7 mouse cellular contexts compared by ENCODE assay signal in genomic region chr9:110407311-110408098, GRCm38 (mm10). TPM values are rescaled to one million over a fixed set of nuclear protein-coding genes. Genes with fewer than 3 reads are reported as not detected.
DNase-seq lines count a peak whose midpoint lies in the region; ATAC-seq lines count a peak whose summit lies in the region.

No protein-coding gene starts in this region.

- no peaks in the 10 kb centered on the region for H3K27me3 ChIP-seq in lung, embryonic 16.5 days (ENCODE audit: control insufficient read depth, insufficient read depth, low read depth, low read length)
- no peaks in the 10 kb centered on the region for H3K27me3 ChIP-seq in hindbrain, embryonic 15.5 days
- no peaks in the 10 kb centered on the region for H3K27me3 ChIP-seq in midbrain, embryonic 13.5 days

- H3K9ac ChIP-seq in lung, embryonic 16.5 days (ENCODE audit: low read length): peak overlapping the region; percentile 96
- H3K9ac ChIP-seq in hindbrain, embryonic 15.5 days: peak overlapping the region; percentile 87
- H3K9ac ChIP-seq in midbrain, embryonic 13.5 days (replicated peaks): peak overlapping the region; percentile 82

- WGBS in lung, embryonic 16.5 days: 2% methylated on average over 41 of the region's 41 CpGs
- whole genome bisulfite sequencing in hindbrain, embryonic 15.5 days: 1% methylated on average over 39 of the region's 41 CpGs
- WGBS in midbrain, embryonic 13.5 days: 1% methylated on average over 41 of the region's 41 CpGs

- ATAC-seq in lung, embryonic 16.5 days (ENCODE audit: low read depth): peak; percentile 56
- ATAC-seq in hindbrain, embryonic 15.5 days (ENCODE audit: low FRiP score, low read depth): peak; percentile 71
- ATAC-seq in midbrain, embryonic 13.5 days: peak; percentile 78; the same call in 1 of the 2 replicates

- H3K9me3 ChIP-seq in lung, embryonic 16.5 days (ENCODE audit: control insufficient read depth, low read length): no peaks in the 10 kb centered on the region
- H3K9me3 ChIP-seq in hindbrain, embryonic 15.5 days: no peaks in the 10 kb centered on the region
- H3K9me3 ChIP-seq in midbrain, embryonic 13.5 days: no peaks in the 10 kb centered on the region

- H3K4me1 ChIP-seq in lung, embryonic 16.5 days (replicated peaks; ENCODE audit: control insufficient read depth, insufficient read depth, low read length): peaks cover 12% of the 10 kb centered on the region
- H3K4me1 ChIP-seq in hindbrain, embryonic 15.5 days (replicated peaks): peaks cover 25% of the 10 kb centered on the region
- H3K4me1 ChIP-seq in midbrain, embryonic 13.5 days (replicated peaks): peaks cover 24% of the 10 kb centered on the region

- no peak for DNase-seq in lung, postnatal 14 days
- DNase-seq in Muller cell, postnatal 12 days (ENCODE audit: inconsistent ontology term): peak; percentile 75
- DNase-seq in embryo, embryonic 11 days: peak; percentile 44
- no peak for DNase-seq in right cerebral cortex, postnatal 10 days (ENCODE audit: low spot score in 2 of 2)

- peak overlapping the region; percentile 92 for H3K4me2 ChIP-seq in lung, embryonic 16.5 days (ENCODE audit: low read depth, low read length)
- H3K4me2 ChIP-seq in hindbrain, embryonic 15.5 days: peak overlapping the region; percentile 89
- H3K4me2 ChIP-seq in midbrain, embryonic 13.5 days (replicated peaks): peak overlapping the region; percentile 78

- peak overlapping the region; percentile 66 for H3K27ac ChIP-seq in lung, embryonic 16.5 days (ENCODE audit: low read length)
- H3K27ac ChIP-seq in hindbrain, embryonic 15.5 days (replicated peaks): peak overlapping the region; percentile 86
- H3K27ac ChIP-seq in midbrain, embryonic 13.5 days: peak overlapping the region; percentile 84

- no peaks in the 10 kb centered on the region for H3K36me3 ChIP-seq in lung, embryonic 16.5 days (ENCODE audit: control insufficient read depth, insufficient read depth, low read length)
- 0 out of 2 replicates have a peak, but pooled peaks cover 3% of the 10 kb centered on the region for H3K36me3 ChIP-seq in hindbrain, embryonic 15.5 days
- H3K36me3 ChIP-seq in midbrain, embryonic 13.5 days: 0 out of 2 replicates have a peak, but pooled peaks cover 3% of the 10 kb centered on the region

- H3K4me3 ChIP-seq in lung, embryonic 16.5 days (ENCODE audit: low read length): peak overlapping the region; percentile 98
- H3K4me3 ChIP-seq in hindbrain, embryonic 15.5 days: peak overlapping the region; percentile 75
- H3K4me3 ChIP-seq in midbrain, embryonic 13.5 days (replicated peaks): peak overlapping the region; percentile 72

RNA-seq across cellular contexts. Expression of gene Ptpn23, which starts 0.5 kb away (rescaled TPM):
- 12.2 and 13.5 TPM in 2 replicates for polyA plus RNA-seq in lung, embryonic 16.5 days (2015; fragmentation: Nextera tagmentation; extraction: Ambion mirVana)
- polyA plus RNA-seq in hindbrain, embryonic 15.5 days (2015; fragmentation: Nextera tagmentation; extraction: Ambion mirVana): 24.0 and 24.4 TPM in 2 replicates
- 21.6 and 25.7 TPM in 2 replicates for polyA plus RNA-seq in midbrain, embryonic 13.5 days (2015; fragmentation: Nextera tagmentation; extraction: Ambion mirVana)

RNA-seq across cellular contexts. Expression of gene Ngp, which starts 12.0 kb away (rescaled TPM):
- polyA plus RNA-seq in lung, embryonic 16.5 days (2015; fragmentation: Nextera tagmentation; extraction: Ambion mirVana): 3.3 and 10.2 TPM in 2 replicates
- polyA plus RNA-seq in hindbrain, embryonic 15.5 days (2015; fragmentation: Nextera tagmentation; extraction: Ambion mirVana): 0.77 and 1.4 TPM in 2 replicates
- polyA plus RNA-seq in midbrain, embryonic 13.5 days (2015; fragmentation: Nextera tagmentation; extraction: Ambion mirVana): 0.43 and 1.3 TPM in 2 replicates

Comparison
In these comparisons a context has a peak if more than half of its experiments do, and no peak if none do; other contexts are left out.
1. DNase-seq: peak in Muller cell, postnatal 12 days (single experiment) and embryo, embryonic 11 days (single experiment); none in lung, postnatal 14 days (single experiment) and right cerebral cortex, postnatal 10 days (0 of 2).
2. Peak in every context shown above with its lines, with median percentiles within 50 percentile points of each other: ATAC-seq, H3K27ac ChIP-seq, H3K4me2 ChIP-seq, H3K4me3 ChIP-seq and H3K9ac ChIP-seq.